Mouse (Mus musculus) fibroblast of lung, adult 2 months (primary cell): Measurements from ENCODE around the gene Hhipl1.

Experiments used
- DNase-seq: peaks from one replicate; pipeline ENCODE4 v3.0.0-alpha.2; 2011; ENCODE audit warnings: low read depth

Gene Hhipl1

GRCm38 (mm10) chr12:108278221-108278918 is 27.7 kb upstream of the Hhipl1 start:
- no peak for DNase-seq

GRCm38 (mm10) chr12:108284455-108285224 is 21.4 kb upstream of the Hhipl1 start:
- no peak for DNase-seq

GRCm38 (mm10) chr12:108285225-108286011 is 20.7 kb upstream of the Hhipl1 start:
- no peak for DNase-seq

- no peak for DNase-seq
Measured at GRCm38 (mm10) chr12:108286381-108286780, 19.7 kb upstream of the Hhipl1 start.

- no peak for DNase-seq
Measured at GRCm38 (mm10) chr12:108287011-108287410, 19.1 kb upstream of the Hhipl1 start.

GRCm38 (mm10) chr12:108288127-108288880 is 17.8 kb upstream of the Hhipl1 start:
- no peak for DNase-seq

- DNase-seq: no peak
Measured at GRCm38 (mm10) chr12:108292419-108292818, 13.7 kb upstream of the Hhipl1 start.

- DNase-seq: no peak
Measured at GRCm38 (mm10) chr12:108292957-108293356, 13.1 kb upstream of the Hhipl1 start.

GRCm38 (mm10) chr12:108294620-108295019 is 11.4 kb upstream of the Hhipl1 start:
- no peak for DNase-seq

- DNase-seq: no peak
Measured at GRCm38 (mm10) chr12:108297033-108297432, 9.0 kb upstream of the Hhipl1 start.

- no peak for DNase-seq
Measured at GRCm38 (mm10) chr12:108301006-108301405, 5.1 kb upstream of the Hhipl1 start.

- no peak for DNase-seq
Measured at GRCm38 (mm10) chr12:108303778-108304365, 2.2 kb upstream of the Hhipl1 start.

GRCm38 (mm10) chr12:108305172-108305571 is 898 bp upstream of the Hhipl1 start:
- DNase-seq: no peak

GRCm38 (mm10) chr12:108307553-108307952 is 1.5 kb downstream of the Hhipl1 start:
- DNase-seq: no peak

- DNase-seq: peak; percentile 93
Measured at GRCm38 (mm10) chr12:108308363-108308856, 2.3 kb downstream of the Hhipl1 start.

- peak; percentile 67 for DNase-seq
Measured at GRCm38 (mm10) chr12:108309116-108309794, 3.2 kb downstream of the Hhipl1 start.

- DNase-seq: no peak
Measured at GRCm38 (mm10) chr12:108310041-108310440, 4.0 kb downstream of the Hhipl1 start.

- DNase-seq: no peak
Measured at GRCm38 (mm10) chr12:108310456-108311027, 4.5 kb downstream of the Hhipl1 start.

- DNase-seq: no peak
Measured at GRCm38 (mm10) chr12:108311741-108312290, 5.7 kb downstream of the Hhipl1 start.

- DNase-seq: no peak
Measured at GRCm38 (mm10) chr12:108312432-108312851, 6.4 kb downstream of the Hhipl1 start.
